Mouse (Mus musculus) mouse embryonic stem cell (cell line): ENCODE data around the gene Slc7a4.

Source experiments
- in situ Hi-C, 2 experiments: fragments of 300-500 bp; cut with MboI; formaldehyde crosslinking; loops; 1 replicate in 1 of 2; 3 replicates in 1 of 2; pipeline ENCODE4 v1.14.3; 2019 to 2020; ENCODE audit warnings: low sequenced_read_pairs in 2 of 2, low pct_unique_long_range_greater_than_20kb in 1 of 2, mixed read lengths in 1 of 2; ENCODE audit not compliant: unreplicated experiment in 1 of 2

Slc7a4 gene

DNA sequence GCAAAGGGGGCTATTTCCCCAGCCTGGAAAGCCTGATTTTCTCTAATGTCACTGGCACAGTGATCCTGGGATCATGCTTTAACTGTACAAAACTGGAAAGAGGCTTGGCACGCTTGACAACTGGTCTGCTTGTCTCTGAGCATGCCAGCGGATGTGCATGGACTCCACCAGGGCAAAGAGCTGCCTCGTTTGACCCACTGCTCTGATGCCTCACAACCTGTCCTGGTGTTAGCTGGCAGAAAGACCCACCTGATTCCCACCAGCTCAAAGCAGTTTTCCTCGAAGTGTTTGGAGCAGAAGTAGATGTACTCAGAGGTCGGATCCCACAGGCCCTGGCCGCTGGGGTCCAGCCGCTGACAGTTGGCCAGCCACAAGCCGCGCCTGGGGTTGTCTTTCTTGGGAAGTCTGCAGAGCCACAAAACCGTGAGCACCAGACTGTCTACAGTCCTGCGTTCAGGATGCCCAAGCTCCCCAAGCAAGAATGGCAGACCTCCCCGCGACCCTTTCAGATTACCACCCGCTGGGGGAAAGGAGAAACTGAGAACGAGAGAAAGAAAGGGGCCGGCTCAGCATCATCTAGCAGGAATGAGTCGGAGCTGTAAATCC, 52.9 kb downstream of the Slc7a4 start:
- in situ Hi-C loops, result no loop called here

DNA sequence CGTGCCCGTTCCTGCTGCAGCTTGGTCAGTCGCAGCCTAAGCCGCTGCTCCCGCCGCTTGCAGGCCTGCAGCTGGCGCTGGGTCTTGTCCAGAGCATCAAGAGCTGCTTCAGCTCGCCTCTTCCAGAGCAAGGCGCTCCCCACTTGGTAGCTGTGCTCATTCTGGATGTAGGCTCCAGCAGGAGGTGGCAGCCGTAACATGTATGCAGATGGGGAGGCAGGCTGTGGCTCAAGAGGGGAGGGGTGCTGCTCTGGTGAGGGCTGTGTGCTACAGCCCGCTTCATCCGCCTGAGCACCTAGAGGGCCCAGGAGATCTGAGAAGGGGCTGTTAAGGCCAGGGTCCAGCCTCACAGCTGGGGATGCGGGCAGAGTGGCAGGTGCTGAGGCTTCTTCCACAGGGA, 54.7 kb downstream of the Slc7a4 start:
- in situ Hi-C loops, result no loop called here

DNA sequence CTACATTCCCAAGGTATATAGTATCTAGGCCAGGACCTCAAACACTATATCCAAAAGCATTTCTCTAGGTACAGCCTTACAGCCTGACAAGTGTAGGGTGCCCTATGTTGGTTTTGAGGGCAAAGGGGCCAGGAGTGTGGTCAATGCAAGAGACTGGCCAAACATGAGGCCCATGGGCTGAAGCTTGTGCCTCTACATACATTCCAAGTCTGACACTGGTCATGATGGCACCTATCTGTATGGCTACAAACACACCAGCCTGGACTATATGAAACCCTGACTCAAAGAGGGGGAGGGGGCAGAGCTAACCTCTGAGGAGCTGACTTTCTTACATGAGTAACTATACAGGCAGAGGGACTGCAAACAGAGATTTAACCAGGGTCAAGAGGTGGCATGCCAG, 55.4 kb downstream of the Slc7a4 start:
- in situ Hi-C loops, result no loop called here

DNA sequence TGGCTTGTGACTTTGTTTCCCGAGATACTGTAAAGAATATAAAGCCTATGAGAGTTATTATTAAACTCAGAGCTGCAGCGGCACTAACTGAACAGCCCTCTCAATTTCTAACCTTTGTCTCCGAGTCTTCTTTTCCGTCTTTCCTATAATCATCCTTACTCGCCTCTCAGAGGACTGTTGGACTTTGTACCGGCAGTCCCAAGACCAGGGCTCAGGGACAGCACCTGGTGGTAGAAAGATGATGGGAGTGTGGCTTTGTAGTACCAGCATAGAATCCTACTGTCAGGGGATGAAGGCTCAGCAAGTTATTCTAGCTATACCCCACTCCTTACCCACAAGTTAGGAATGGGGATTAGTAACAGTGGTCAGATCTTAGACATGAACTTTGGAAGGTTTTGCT, 56.8 kb downstream of the Slc7a4 start:
- in situ Hi-C loops, result no loop called here

DNA sequence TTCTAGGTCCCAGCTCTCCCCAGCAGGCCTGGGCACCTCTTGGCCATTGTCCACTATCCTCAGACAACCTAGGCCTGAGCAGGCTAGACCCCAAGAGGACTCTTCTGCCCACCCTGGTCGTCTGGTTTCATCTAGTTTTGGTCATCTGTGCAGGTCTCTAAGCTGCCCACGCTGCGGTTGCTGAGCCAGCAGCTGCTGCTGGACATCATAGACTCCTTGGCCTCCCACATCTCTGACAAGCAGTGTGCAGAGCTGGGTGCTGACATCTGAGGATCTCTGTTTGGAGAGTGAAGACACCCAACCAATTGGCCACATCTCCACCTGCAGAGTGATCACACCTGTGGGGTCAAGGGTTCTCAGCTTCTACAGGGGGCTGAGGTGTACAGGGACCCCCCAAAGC, 57.5 kb downstream of the Slc7a4 start:
- in situ Hi-C loops, result no loop called here

DNA sequence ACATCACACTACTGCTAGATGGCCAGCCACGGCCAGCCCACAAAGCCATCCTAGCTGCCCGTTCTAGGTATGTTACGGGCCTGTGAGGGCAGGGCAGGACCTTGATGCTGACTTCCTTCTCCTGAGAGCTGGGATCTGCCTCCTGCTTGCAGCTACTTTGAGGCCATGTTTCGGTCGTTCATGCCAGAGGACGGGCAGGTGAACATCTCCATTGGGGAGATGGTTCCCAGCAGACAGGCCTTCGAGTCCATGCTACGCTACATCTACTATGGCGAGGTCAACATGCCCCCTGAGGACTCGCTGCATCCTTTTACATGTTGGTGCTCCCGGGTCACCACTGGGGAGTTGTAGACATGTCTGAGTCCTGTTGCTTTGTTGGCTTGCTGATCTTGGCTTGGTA, 58.9 kb downstream of the Slc7a4 start:
- in situ Hi-C loops, result no loop called here
